Mouse (Mus musculus) intestine, embryonic 15.5 days (tissue): ENCODE data around the gene Cnih3. TPM values are rescaled to one million over a fixed set of nuclear protein-coding genes. Genes with fewer than 3 reads are reported as not detected.

ENCODE experiments used
- ATAC-seq: fragments of 200-750 bp; cut with Nextera tagmentation; 2 replicates; pipeline ENCODE4 v1.8.0; 2017; ENCODE audit warnings: moderate TSS enrichment, moderate library complexity
- H3K27ac ChIP-seq: fragments of 300-500 bp; sonication (generic); 2 replicates; pipeline ENCODE4 v1.5.1; 2015; ENCODE audit warnings: mild to moderate bottlenecking, inconsistent platforms
- H3K27me3 ChIP-seq: fragments of 300-500 bp; sonication (generic); replicated peaks from 2 replicates; pipeline ENCODE4 v1.6.1; 2015; ENCODE audit warnings: inconsistent platforms
- H3K36me3 ChIP-seq: fragments of 300-500 bp; sonication (generic); 2 replicates; pipeline ENCODE4 v1.6.1; 2015; ENCODE audit warnings: inconsistent platforms
- H3K4me1 ChIP-seq: fragments of 300-500 bp; sonication (generic); replicated peaks from 2 replicates; pipeline ENCODE4 v1.6.1; 2015; ENCODE audit warnings: inconsistent platforms
- H3K4me2 ChIP-seq: fragments of 300-500 bp; sonication (generic); replicated peaks from 2 replicates; pipeline ENCODE4 v1.6.1; 2015; ENCODE audit warnings: mild to moderate bottlenecking, inconsistent platforms
- H3K4me3 ChIP-seq: fragments of 300-500 bp; sonication (generic); replicated peaks from 2 replicates; pipeline ENCODE4 v1.5.1; 2015; ENCODE audit warnings: inconsistent platforms
- H3K9ac ChIP-seq: fragments of 300-500 bp; sonication (generic); 2 replicates; pipeline ENCODE4 v1.6.1; 2015; ENCODE audit warnings: inconsistent platforms
- H3K9me3 ChIP-seq: fragments of 300-500 bp; sonication (generic); 2 replicates; pipeline ENCODE4 v1.6.1; 2016; ENCODE audit warnings: inconsistent platforms
- WGBS: fragments of 180-500 bp; shearing (Covaris S2); methylation state at CpG from one replicate; pipeline ENCODE4 v1.1.7; 2015; 5-methylcytosine and 5-hydroxymethylcytosine counted together
- polyA plus RNA-seq: library from polyadenylated mRNA; unstranded; fragments of >200 nt; fragmentation: Nextera tagmentation; extraction: Ambion mirVana; gene quantifications from 2 replicates; pipeline ENCODE4 v1.2.1, GENCODE M21; 2015

Gene Cnih3
- polyA plus RNA-seq, 1 experiment from 2014 or later: 0.20 TPM

DNA sequence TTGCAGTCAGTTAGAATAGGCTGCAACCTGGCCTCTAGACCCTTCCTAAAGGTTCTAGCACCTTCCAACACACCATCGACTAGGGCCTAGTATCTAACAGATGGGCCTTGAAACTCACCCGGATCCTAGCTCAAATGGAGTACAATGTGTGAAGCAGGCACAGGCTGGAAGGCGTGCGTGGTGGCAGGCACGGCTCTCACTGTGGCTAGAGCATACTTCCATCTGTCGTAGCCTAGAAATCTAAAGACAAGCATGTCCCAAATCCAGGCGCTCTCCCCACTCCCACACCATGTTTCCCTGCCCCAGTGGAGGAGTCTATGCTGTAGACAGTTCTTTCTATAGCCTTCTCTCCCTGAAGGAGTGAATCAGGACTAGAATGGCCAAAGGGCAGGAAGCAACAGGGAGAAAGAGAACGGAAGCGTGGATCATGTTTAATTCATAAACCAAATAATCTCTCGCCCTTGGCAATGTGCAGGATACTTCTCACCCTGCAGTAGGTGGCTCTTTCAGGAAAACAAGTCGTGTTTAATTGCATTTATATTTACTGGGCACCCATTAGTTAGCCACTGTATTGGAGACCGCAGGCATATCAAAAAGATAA lies 29.1 kb downstream of the Cnih3 start:
- H3K27me3 ChIP-seq: no peaks in the 10 kb centered on the region
- no peak overlapping the region for H3K27ac ChIP-seq
- no peak for ATAC-seq
- H3K36me3 ChIP-seq: no peaks in the 10 kb centered on the region
- WGBS: 85% methylated on average over 12 of the region's 12 CpGs
- no peak overlapping the region for H3K4me2 ChIP-seq
- no peak overlapping the region for H3K9ac ChIP-seq
- no peaks in the 10 kb centered on the region for H3K4me1 ChIP-seq
- no peaks in the 10 kb centered on the region for H3K9me3 ChIP-seq
- no peak overlapping the region for H3K4me3 ChIP-seq

DNA sequence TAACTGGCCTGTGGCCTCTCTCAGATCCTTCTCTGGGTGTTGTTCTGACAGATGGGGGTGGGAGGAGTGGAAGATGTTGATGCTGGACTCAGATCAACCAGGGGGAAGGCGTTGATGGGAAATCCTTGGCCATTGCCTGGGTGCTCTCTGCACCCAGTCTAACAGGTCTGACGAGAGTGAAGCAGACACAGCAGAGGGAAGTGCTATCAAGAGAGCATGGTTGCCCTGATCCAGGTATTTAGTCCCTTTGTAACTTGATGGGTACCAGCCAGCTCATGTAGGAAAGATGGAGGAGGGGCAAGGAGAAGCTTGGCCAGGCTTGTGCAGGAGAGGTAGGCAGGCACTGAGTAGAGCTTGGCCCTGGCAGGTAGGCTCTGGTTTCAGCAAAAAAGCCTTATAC lies 36.8 kb downstream of the Cnih3 start:
- Histone ChIP-seq H3K36me3 (no peaks in the 10 kb centered on the region), H3K4me1 (no peaks in the 10 kb centered on the region), H3K9ac (no peak overlapping the region), H3K9me3 (no peaks in the 10 kb centered on the region), H3K4me3 (no peak overlapping the region), H3K27me3 (no peaks in the 10 kb centered on the region), H3K4me2 (no peak overlapping the region), H3K27ac (no peak overlapping the region)
- WGBS: 77% methylated on average over 2 of the region's 2 CpGs
- ATAC-seq: no peak

DNA sequence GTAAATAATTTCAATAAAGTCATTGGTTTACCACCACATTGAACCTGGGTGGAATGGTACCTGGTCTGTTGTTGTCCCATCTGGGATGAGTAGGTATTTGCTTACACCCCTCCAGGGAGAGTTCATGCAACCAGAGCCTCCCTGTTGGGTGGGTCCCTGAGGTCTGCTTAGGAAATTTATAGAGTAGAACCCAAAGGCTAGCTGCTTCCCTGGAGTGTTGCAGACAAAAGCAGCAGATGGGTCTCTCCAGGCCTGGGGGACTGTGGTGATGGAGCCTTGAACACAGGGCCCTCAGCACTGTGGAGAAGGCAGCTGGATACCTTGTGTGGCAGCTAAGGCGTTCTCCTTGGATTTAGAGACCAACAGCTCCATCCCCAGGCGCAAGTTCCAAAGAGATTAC lies 40.1 kb downstream of the Cnih3 start:
- 93% methylated on average over 2 of the region's 2 CpGs for WGBS

DNA sequence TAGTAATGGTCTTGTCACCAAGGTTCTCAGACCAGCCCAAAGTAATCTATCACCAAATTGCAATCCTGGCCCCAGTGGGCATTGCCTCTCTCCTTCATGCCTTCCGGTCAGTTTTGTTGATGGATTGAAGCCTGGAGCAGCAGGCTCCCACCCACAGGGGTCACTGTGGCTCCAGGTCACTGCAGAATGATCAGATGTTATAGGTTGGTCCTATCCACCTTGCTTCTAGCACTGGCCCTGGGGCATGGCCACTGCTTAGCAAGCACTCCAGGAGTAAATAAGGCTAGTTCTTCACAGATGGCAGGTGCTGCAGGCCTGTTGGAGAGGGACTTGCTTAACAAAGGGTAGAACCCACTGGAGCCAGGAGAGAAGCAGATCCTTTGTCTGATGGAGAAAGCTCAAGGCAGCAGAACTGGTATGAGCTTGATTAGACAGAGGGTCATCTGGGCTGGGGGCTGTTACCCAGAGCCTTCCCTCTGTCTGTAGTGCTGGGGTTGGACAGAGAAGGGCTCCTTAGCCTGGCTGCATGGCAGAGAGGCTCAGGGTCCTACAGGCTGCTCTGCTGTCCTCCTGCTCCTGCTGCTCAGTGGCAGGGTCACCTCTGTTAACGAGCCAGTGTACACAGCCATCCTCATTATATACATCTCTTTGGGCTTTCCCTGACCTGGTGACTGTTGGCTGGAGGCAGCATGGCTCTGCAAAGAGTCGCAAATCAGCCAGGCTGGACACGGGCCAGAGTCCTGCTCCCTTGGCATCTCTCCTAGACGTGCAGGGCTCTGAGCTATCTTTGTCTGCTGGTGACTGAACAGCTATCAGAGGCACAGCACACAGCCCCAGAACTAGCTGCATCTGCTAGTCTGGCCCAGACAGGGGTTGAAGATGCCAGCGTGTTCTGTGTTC lies 41.1 kb downstream of the Cnih3 start:
- peak; percentile 34; the same call in 1 of the 2 replicates for ATAC-seq

More for the DNA sequence above, 40.1 kb downstream of the Cnih3 start:
- ATAC-seq: no peak
- Histone ChIP-seq H3K9ac (no peak overlapping the region), H3K9me3 (no peaks in the 10 kb centered on the region), H3K4me2 (no peak overlapping the region), H3K27ac (no peak overlapping the region), H3K27me3 (no peaks in the 10 kb centered on the region), H3K4me1 (no peaks in the 10 kb centered on the region), H3K4me3 (no peak overlapping the region), H3K36me3 (no peaks in the 10 kb centered on the region)

DNA sequence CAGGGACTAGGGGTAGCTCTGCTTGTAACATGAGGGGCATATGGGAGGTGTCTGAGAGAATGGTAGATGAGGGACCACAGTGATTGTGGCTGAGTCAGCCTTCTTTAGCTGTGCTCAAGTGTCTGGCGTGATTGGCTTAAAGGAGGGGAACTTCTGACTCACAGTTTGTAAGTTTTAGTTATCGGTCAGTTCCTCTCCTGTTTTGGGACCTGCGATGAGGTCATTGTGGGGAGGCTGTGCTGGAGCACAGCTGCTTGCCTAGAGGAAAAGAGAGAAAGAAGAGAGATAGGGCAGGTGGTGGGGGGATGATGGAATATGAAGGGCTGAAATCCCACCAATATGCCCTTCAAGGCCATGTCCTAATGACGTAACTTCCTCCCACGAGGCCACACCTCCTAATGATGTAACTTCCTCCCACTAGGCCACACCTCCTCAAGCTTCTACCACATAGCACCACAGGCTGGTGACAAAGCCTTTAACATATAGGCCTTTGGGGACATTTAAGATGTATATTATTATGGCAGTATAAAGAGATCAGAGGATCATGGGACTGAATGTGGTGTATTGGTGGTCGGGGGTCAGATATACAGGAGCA lies 42.9 kb downstream of the Cnih3 start:
- no peaks in the 10 kb centered on the region for H3K9me3 ChIP-seq
- H3K4me2 ChIP-seq: no peak overlapping the region
- H3K36me3 ChIP-seq: no peaks in the 10 kb centered on the region
- no peak overlapping the region for H3K27ac ChIP-seq
- no peak overlapping the region for H3K9ac ChIP-seq
- 81% methylated on average over 6 of the region's 6 CpGs for WGBS
- H3K4me1 ChIP-seq: no peaks in the 10 kb centered on the region
- H3K27me3 ChIP-seq: no peaks in the 10 kb centered on the region
- no peak for ATAC-seq
- H3K4me3 ChIP-seq: no peak overlapping the region

More for the DNA sequence above, 41.1 kb downstream of the Cnih3 start:
- H3K4me3 ChIP-seq: no peak overlapping the region
- 35% methylated on average over 6 of the region's 6 CpGs for WGBS
- H3K4me1 ChIP-seq: no peaks in the 10 kb centered on the region
- H3K4me2 ChIP-seq: no peak overlapping the region
- no peak overlapping the region for H3K27ac ChIP-seq
- no peaks in the 10 kb centered on the region for H3K9me3 ChIP-seq
- H3K27me3 ChIP-seq: no peaks in the 10 kb centered on the region
- no peak overlapping the region for H3K9ac ChIP-seq
- no peaks in the 10 kb centered on the region for H3K36me3 ChIP-seq

- H3K27me3 ChIP-seq: no peaks in the 10 kb centered on the region
- no peak overlapping the region for H3K27ac ChIP-seq
- H3K4me1 ChIP-seq: no peaks in the 10 kb centered on the region
- 85% methylated on average over 3 of the region's 3 CpGs for WGBS
- no peak for ATAC-seq
- H3K9me3 ChIP-seq: no peaks in the 10 kb centered on the region
- no peak overlapping the region for H3K4me3 ChIP-seq
- H3K9ac ChIP-seq: no peak overlapping the region
- no peaks in the 10 kb centered on the region for H3K36me3 ChIP-seq
- H3K4me2 ChIP-seq: no peak overlapping the region
Observed at GRCm38 (mm10) chr1:181399179-181399578, 46.8 kb downstream of the Cnih3 start.

- Histone ChIP-seq H3K4me2 (no peak overlapping the region), H3K36me3 (no peaks in the 10 kb centered on the region), H3K9me3 (no peaks in the 10 kb centered on the region), H3K4me1 (no peaks in the 10 kb centered on the region), H3K9ac (no peak overlapping the region), H3K4me3 (no peak overlapping the region), H3K27me3 (no peaks in the 10 kb centered on the region), H3K27ac (no peak overlapping the region)
- no peak for ATAC-seq
- WGBS: 73% methylated on average over 7 of the region's 7 CpGs
Observed at GRCm38 (mm10) chr1:181403056-181403455, 50.6 kb downstream of the Cnih3 start.

- no peak for ATAC-seq
- Histone ChIP-seq H3K4me3 (no peak overlapping the region), H3K9ac (no peak overlapping the region), H3K4me2 (no peak overlapping the region), H3K36me3 (no peaks in the 10 kb centered on the region), H3K27me3 (no peaks in the 10 kb centered on the region), H3K9me3 (no peaks in the 10 kb centered on the region), H3K4me1 (no peaks in the 10 kb centered on the region), H3K27ac (no peak overlapping the region)
- 80% methylated on average over 11 of the region's 11 CpGs for WGBS
Observed at GRCm38 (mm10) chr1:181407281-181407680, 54.9 kb downstream of the Cnih3 start.

- H3K4me1 ChIP-seq: no peaks in the 10 kb centered on the region
- no peaks in the 10 kb centered on the region for H3K36me3 ChIP-seq
- H3K4me2 ChIP-seq: no peak overlapping the region
- no peak overlapping the region for H3K4me3 ChIP-seq
- H3K27ac ChIP-seq: no peak overlapping the region
- no peaks in the 10 kb centered on the region for H3K9me3 ChIP-seq
- H3K27me3 ChIP-seq: no peaks in the 10 kb centered on the region
- 64% methylated on average over 18 of the region's 18 CpGs for WGBS
- ATAC-seq: no peak
- H3K9ac ChIP-seq: no peak overlapping the region
Observed at GRCm38 (mm10) chr1:181408086-181408975, 55.9 kb downstream of the Cnih3 start.

GRCm38 (mm10) chr1:181409693-181410092 lies 57.3 kb downstream of the Cnih3 start:
- Histone ChIP-seq H3K9ac (no peak overlapping the region), H3K27me3 (no peaks in the 10 kb centered on the region), H3K4me2 (no peak overlapping the region), H3K4me1 (no peaks in the 10 kb centered on the region), H3K9me3 (no peaks in the 10 kb centered on the region), H3K36me3 (no peaks in the 10 kb centered on the region), H3K4me3 (no peak overlapping the region), H3K27ac (no peak overlapping the region)
- 81% methylated on average over 9 of the region's 9 CpGs for WGBS
- no peak for ATAC-seq

DNA sequence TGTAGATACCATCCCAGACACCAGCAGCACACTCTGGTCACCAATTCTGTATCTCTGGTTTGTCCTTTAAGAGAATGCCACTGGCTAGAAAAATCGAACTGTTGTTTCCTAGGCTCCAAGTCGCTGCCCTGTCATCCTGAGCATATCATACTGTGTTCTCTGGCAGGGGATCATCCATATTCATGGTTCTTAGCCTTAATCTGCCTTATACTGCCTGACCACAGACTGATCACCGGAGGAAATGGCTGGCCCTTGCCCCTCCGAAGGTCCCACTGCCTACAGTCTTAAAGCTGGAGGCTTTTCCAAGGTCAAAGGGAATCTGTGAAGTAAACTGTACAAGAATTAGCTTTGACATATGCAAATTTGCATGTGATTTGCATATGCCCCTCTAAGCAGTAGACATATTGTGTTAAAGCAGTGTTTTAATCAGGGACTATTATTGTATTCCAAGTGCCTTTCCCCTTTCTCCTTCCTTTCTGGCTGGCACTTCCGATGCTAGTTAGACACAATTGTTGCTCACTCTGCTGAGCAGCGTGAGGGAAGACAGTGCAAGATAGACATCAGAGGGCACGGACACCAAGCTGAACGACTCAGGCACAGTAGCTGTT lies 58.3 kb downstream of the Cnih3 start:
- Histone ChIP-seq H3K4me1 (no peaks in the 10 kb centered on the region), H3K36me3 (no peaks in the 10 kb centered on the region), H3K27me3 (no peaks in the 10 kb centered on the region), H3K4me3 (no peak overlapping the region), H3K9me3 (no peaks in the 10 kb centered on the region), H3K27ac (no peak overlapping the region), H3K9ac (no peak overlapping the region), H3K4me2 (no peak overlapping the region)
- WGBS: 74% methylated on average over 8 of the region's 8 CpGs
- ATAC-seq: no peak
